Mouse (Mus musculus): ENCODE measurements around the gene Tmem265. TPM values are rescaled to one million over a fixed set of nuclear protein-coding genes. Genes with fewer than 3 reads are reported as not detected.

The Tmem265 gene
- total RNA-seq, 4 experiments from 2014 or later = 1.00 to 1.3 (median 1.0) TPM; not detected in 1

- DNase-seq (ENCODE audit: low spot score in 2 of 2) = peak; percentile 85 to 98
These were observed 27.1 kb downstream of the Tmem265 start, which contains the start of the genes Ccdc189 and Rnf40 for GRCm38 (mm10) chr7:127588011-127588871. TSS of gene Ccdc189 (minus strand) at chr7:127588595. TSS of gene Rnf40 (plus strand) at chr7:127588767.

- no peak for DNase-seq (ENCODE audit: low spot score in 2 of 2)
These were observed 27.7 kb downstream of the Tmem265 start for GRCm38 (mm10) chr7:127588901-127589300.

- no peak for DNase-seq (ENCODE audit: low spot score in 2 of 2)
These were observed 28.4 kb downstream of the Tmem265 start for GRCm38 (mm10) chr7:127589637-127590036.

GRCm38 (mm10) chr7:127591108-127591507, 29.9 kb downstream of the Tmem265 start:
- no peak for DNase-seq (ENCODE audit: low spot score in 2 of 2)

GRCm38 (mm10) chr7:127592575-127592974, 31.4 kb downstream of the Tmem265 start:
- no peak for DNase-seq (ENCODE audit: low spot score in 2 of 2)

GRCm38 (mm10) chr7:127596747-127597146, 35.6 kb downstream of the Tmem265 start:
- DNase-seq (ENCODE audit: low spot score in 2 of 2) = no peak

- no peak for DNase-seq (ENCODE audit: low spot score in 2 of 2)
These were observed 39.4 kb downstream of the Tmem265 start for GRCm38 (mm10) chr7:127600612-127601011.

- no peak for DNase-seq (ENCODE audit: low spot score in 2 of 2)
These were observed 40.5 kb downstream of the Tmem265 start for GRCm38 (mm10) chr7:127601735-127602134.

GRCm38 (mm10) chr7:127602903-127603302, 41.7 kb downstream of the Tmem265 start:
- no peak for DNase-seq (ENCODE audit: low spot score in 2 of 2)

- no peak for DNase-seq (ENCODE audit: low spot score in 2 of 2)
These were observed 43.1 kb downstream of the Tmem265 start for GRCm38 (mm10) chr7:127604256-127604655.

- DNase-seq (ENCODE audit: low spot score in 2 of 2) = no peak
These were observed 46.0 kb downstream of the Tmem265 start for GRCm38 (mm10) chr7:127607150-127607549.

- no peak for DNase-seq (ENCODE audit: low spot score in 2 of 2)
These were observed 49.8 kb downstream of the Tmem265 start for GRCm38 (mm10) chr7:127611011-127611410.

- DNase-seq (ENCODE audit: low spot score in 2 of 2) = no peak
These were observed 50.4 kb downstream of the Tmem265 start for GRCm38 (mm10) chr7:127611561-127611960.

- no peak for DNase-seq (ENCODE audit: low spot score in 2 of 2)
These were observed 52.3 kb downstream of the Tmem265 start for GRCm38 (mm10) chr7:127613501-127613900.

- no peak for DNase-seq (ENCODE audit: low spot score in 2 of 2)
These were observed 52.9 kb downstream of the Tmem265 start for GRCm38 (mm10) chr7:127614091-127614490.

- no peak for DNase-seq (ENCODE audit: low spot score in 2 of 2)
These were observed 53.3 kb downstream of the Tmem265 start for GRCm38 (mm10) chr7:127614511-127614890.

GRCm38 (mm10) chr7:127614891-127615843, 54.0 kb downstream of the Tmem265 start, which contains the start of gene Zfp629:
TSS of gene Zfp629 (minus strand) at chr7:127615797.
- peak; percentile 61 to 72 for DNase-seq (ENCODE audit: low spot score in 2 of 2)

- no peak for DNase-seq (ENCODE audit: low spot score in 2 of 2)
These were observed 55.1 kb downstream of the Tmem265 start for GRCm38 (mm10) chr7:127616336-127616735.

Measured in left cerebral cortex, adult 8-10 months (tissue).